Mouse (Mus musculus): ENCODE data around the gene Syt8. TPM values are rescaled to one million over a fixed set of nuclear protein-coding genes. Genes with fewer than 3 reads are reported as not detected.

Gene Syt8
- polyA plus RNA-seq, 1 experiment, result 3.4 TPM

DNA sequence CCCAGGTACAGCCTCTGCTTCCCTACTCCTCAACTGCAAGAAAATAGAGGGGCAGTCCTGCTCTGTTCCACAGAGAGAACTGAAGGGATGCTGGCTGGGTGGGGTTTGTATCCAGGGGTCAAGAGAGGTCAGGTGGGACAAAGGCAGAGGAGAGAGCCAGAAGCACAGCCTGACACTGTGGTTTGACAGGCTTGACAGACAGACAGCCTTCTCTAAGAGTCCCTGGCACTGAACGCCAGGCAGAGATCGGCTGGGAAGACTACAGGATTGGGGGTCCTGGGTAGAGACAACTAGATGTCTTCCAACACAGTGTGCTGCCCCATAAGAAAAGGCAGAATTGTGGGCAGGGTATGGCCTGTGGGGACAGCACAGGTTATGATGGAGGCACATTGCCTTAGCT lies 43.9 kb downstream of the Syt8 start:
- TF ChIP-seq FLI1 (IDR thresholded peaks at IDR 0.05; ENCODE audit: low read length) (no peak), GATA1 (IDR thresholded peaks at IDR 0.05; ENCODE audit: borderline replicate concordance, low read length) (no peak)
- peaks cover 89% of the 10 kb centered on the region for H3K27me3 ChIP-seq (replicated peaks)
- H3K4me3 ChIP-seq (replicated peaks), result no peak overlapping the region
- H3K4me1 ChIP-seq, result no peaks in the 10 kb centered on the region; the same call in 1 of the 2 replicates
- no peaks in the 10 kb centered on the region for H3K9me3 ChIP-seq
- no peaks in the 10 kb centered on the region for H3K36me3 ChIP-seq (replicated peaks; ENCODE audit: low read length)

GRCm38 (mm10) chr7:142479307-142479706 lies 44.7 kb downstream of the Syt8 start:
- Histone ChIP-seq H3K36me3 (replicated peaks; ENCODE audit: low read length) (no peaks in the 10 kb centered on the region), H3K9me3 (no peaks in the 10 kb centered on the region), H3K4me1 (no peaks in the 10 kb centered on the region; the same call in 1 of the 2 replicates), H3K27me3 (replicated peaks) (peaks cover 92% of the 10 kb centered on the region), H3K4me3 (replicated peaks) (no peak overlapping the region)
- TF ChIP-seq FLI1 (IDR thresholded peaks at IDR 0.05; ENCODE audit: low read length) (no peak), GATA1 (IDR thresholded peaks at IDR 0.05; ENCODE audit: borderline replicate concordance, low read length) (no peak)

DNA sequence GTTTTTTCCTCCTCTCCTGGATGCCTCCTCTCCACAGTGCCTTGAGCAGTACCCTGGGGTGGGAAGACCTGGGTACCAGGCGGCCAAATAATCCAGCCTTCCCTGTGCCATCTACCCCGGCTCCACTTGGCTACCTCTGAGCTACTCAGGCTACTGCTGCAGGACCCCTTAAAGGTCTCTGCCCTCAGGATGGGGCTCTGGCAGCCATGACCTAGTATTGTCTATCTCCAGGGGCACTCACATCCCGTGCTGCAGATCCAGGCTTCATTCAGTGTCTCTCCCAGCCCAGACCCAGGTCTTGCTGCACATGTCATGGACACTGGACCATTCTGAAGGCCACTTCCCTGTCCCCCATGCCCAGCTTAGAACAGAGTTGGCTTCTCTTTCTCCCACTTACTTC lies 45.2 kb downstream of the Syt8 start:
- no peaks in the 10 kb centered on the region for H3K9me3 ChIP-seq
- no peak overlapping the region for H3K4me3 ChIP-seq (replicated peaks)
- H3K27me3 ChIP-seq (replicated peaks), result peaks cover 94% of the 10 kb centered on the region
- no peaks in the 10 kb centered on the region for H3K36me3 ChIP-seq (replicated peaks; ENCODE audit: low read length)
- H3K4me1 ChIP-seq, result no peaks in the 10 kb centered on the region; the same call in 1 of the 2 replicates
- no peak for TF ChIP-seq GATA1 (IDR thresholded peaks at IDR 0.05; ENCODE audit: borderline replicate concordance, low read length)
- no peak for TF ChIP-seq FLI1 (IDR thresholded peaks at IDR 0.05; ENCODE audit: low read length)

DNA sequence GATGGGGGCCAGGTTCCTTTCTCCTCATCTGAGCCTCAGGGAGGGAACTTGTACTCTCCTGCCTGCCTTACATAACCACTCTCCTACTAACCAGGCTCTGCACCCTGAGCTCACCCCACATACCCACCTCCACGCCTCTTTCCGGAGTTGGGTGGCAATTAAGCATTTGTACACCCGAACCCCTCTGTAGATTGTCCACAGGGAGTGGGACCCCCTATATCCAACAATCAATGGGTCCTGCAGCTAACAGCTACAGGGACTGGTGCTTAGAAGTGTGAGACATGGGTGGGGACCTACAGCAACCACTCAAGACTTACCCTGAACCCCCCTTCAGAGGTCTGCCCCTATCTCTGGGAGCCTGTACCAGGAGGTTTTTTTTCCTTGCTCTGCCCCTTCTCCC lies 46.0 kb downstream of the Syt8 start:
- no peak overlapping the region for H3K4me3 ChIP-seq (replicated peaks)
- H3K27me3 ChIP-seq (replicated peaks), result peaks cover 94% of the 10 kb centered on the region
- TF ChIP-seq GATA1 (IDR thresholded peaks at IDR 0.05; ENCODE audit: borderline replicate concordance, low read length) (no peak), FLI1 (IDR thresholded peaks at IDR 0.05; ENCODE audit: low read length) (no peak)
- H3K9me3 ChIP-seq, result no peaks in the 10 kb centered on the region
- no peaks in the 10 kb centered on the region; the same call in 1 of the 2 replicates for H3K4me1 ChIP-seq
- no peaks in the 10 kb centered on the region for H3K36me3 ChIP-seq (replicated peaks; ENCODE audit: low read length)

GRCm38 (mm10) chr7:142481186-142481567 lies 46.5 kb downstream of the Syt8 start:
- Histone ChIP-seq H3K27me3 (replicated peaks) (peaks cover 94% of the 10 kb centered on the region), H3K36me3 (replicated peaks; ENCODE audit: low read length) (no peaks in the 10 kb centered on the region), H3K9me3 (no peaks in the 10 kb centered on the region), H3K4me3 (replicated peaks) (no peak overlapping the region), H3K4me1 (no peaks in the 10 kb centered on the region; the same call in 1 of the 2 replicates)
- TF ChIP-seq FLI1 (IDR thresholded peaks at IDR 0.05; ENCODE audit: low read length) (no peak), GATA1 (IDR thresholded peaks at IDR 0.05; ENCODE audit: borderline replicate concordance, low read length) (no peak)

DNA sequence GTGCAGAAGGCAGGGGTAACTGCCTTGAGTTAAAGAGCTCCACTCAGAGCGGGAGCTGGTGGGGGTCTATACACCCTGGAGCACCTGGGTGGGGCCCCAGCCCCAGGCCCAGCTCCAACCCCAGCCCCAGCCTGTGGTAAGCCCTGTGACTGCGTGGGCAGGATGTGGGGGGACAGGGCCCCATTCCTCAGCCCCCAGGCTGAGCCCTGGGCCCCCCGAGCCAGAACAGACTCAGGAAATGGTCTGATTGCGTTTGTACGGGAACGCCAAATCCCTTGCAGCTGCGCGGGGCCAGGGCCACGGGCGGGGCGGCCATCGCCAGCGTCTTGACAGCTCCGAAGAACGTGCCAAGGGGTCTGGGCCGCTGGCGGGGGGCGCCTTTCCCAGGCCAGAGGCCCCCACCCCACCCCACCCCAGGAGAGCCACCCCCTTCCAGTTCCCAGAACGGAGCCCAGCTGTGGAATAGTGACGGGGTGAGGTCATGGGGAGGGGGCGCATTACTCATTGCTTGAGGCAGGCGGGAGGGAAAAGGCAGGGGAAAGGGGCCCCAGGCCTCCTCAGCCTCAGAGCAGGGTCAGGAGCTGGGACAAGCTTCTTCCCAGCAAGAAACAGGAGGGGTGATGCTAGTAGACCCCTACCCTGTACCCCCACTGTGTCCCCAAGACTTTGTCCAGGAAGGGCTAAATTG lies 47.1 kb downstream of the Syt8 start:
- Histone ChIP-seq H3K9me3 (no peaks in the 10 kb centered on the region), H3K4me3 (replicated peaks) (no peak overlapping the region), H3K27me3 (replicated peaks) (peaks cover 94% of the 10 kb centered on the region), H3K4me1 (no peaks in the 10 kb centered on the region; the same call in 1 of the 2 replicates), H3K36me3 (replicated peaks; ENCODE audit: low read length) (no peaks in the 10 kb centered on the region)
- TF ChIP-seq FLI1 (IDR thresholded peaks at IDR 0.05; ENCODE audit: low read length), result no peak
- TF ChIP-seq GATA1 (IDR thresholded peaks at IDR 0.05; ENCODE audit: borderline replicate concordance, low read length), result no peak

DNA sequence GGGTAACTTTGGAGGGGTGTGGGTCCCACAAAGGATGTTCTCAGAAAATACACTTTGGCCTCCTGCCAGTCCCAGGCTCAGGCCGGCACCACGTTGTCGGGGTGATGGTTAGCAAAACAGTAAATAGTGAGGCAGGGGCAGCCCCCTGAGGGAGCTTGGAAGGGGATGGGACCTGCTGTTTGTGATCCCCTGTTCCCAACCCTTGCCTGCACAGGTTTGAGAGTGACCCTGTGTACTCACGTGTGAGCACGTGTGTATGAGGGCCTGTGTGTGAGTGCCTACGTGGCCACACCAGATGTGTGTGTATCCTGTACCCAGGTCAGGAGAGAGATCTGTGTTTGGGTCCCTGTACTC lies 47.6 kb downstream of the Syt8 start:
- TF ChIP-seq FLI1 (IDR thresholded peaks at IDR 0.05; ENCODE audit: low read length), result no peak
- no peak for TF ChIP-seq GATA1 (IDR thresholded peaks at IDR 0.05; ENCODE audit: borderline replicate concordance, low read length)
- H3K4me3 ChIP-seq (replicated peaks), result no peak overlapping the region
- peaks cover 94% of the 10 kb centered on the region for H3K27me3 ChIP-seq (replicated peaks)
- no peaks in the 10 kb centered on the region for H3K36me3 ChIP-seq (replicated peaks; ENCODE audit: low read length)
- no peaks in the 10 kb centered on the region for H3K4me1 ChIP-seq
- no peaks in the 10 kb centered on the region for H3K9me3 ChIP-seq

DNA sequence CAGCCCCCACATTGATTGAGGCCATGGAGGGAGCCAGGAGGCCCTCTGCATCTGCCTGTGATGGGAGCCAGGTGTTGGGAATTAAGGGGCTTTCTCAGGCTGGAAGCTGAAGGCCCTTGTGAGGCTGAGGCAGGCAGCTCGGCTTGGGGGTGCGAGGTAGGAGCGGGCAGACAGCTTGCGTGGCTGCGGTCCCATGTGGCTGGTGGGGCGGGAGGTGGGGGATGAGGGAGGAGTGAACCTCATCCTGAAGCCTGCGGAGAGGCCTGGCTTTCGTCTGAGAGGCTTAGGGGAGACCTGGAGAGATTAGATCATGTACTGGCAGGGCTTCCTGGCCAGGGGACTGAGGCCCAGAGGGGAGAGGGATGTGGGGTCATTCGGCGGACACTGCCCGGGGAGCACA lies 48.5 kb downstream of the Syt8 start:
- no peaks in the 10 kb centered on the region for H3K9me3 ChIP-seq
- H3K4me3 ChIP-seq (replicated peaks), result no peak overlapping the region
- peaks cover 94% of the 10 kb centered on the region for H3K27me3 ChIP-seq (replicated peaks)
- no peaks in the 10 kb centered on the region for H3K36me3 ChIP-seq (replicated peaks; ENCODE audit: low read length)
- H3K4me1 ChIP-seq, result no peaks in the 10 kb centered on the region
- TF ChIP-seq GATA1 (IDR thresholded peaks at IDR 0.05; ENCODE audit: borderline replicate concordance, low read length) (no peak), FLI1 (IDR thresholded peaks at IDR 0.05; ENCODE audit: low read length) (no peak)

- H3K9me3 ChIP-seq, result no peaks in the 10 kb centered on the region
- H3K27me3 ChIP-seq (replicated peaks), result peaks cover 95% of the 10 kb centered on the region
- no peak overlapping the region for H3K4me3 ChIP-seq (replicated peaks)
- H3K36me3 ChIP-seq (replicated peaks; ENCODE audit: low read length), result no peaks in the 10 kb centered on the region
- TF ChIP-seq FLI1 (IDR thresholded peaks at IDR 0.05; ENCODE audit: low read length) (no peak), GATA1 (IDR thresholded peaks at IDR 0.05; ENCODE audit: borderline replicate concordance, low read length) (no peak)
- no peaks in the 10 kb centered on the region for H3K4me1 ChIP-seq
Observed at GRCm38 (mm10) chr7:142484780-142485179, 50.1 kb downstream of the Syt8 start.

DNA sequence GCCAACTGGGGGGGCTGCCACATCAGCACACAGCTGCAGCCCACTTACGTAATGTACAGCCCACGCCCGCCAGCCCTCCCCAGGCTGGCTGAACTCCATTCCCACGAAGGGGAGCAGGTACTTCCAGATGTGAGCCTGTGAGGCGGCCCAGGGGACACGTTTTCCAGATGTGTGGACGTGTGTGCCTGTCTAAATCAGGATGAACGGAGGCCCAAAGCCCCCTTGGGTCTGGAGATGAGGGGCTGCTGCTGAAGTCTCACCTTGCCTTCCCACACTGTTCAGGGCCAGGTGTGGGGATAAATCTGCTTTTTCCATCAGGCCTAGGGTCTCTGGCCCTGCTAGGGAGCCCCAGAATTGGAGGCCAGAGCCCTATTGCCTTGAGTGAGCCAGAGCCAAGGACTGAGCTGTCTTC lies 52.1 kb downstream of the Syt8 start:
- Histone ChIP-seq H3K4me1 (no peaks in the 10 kb centered on the region), H3K4me3 (replicated peaks) (no peak overlapping the region), H3K9me3 (no peaks in the 10 kb centered on the region), H3K36me3 (replicated peaks; ENCODE audit: low read length) (no peaks in the 10 kb centered on the region), H3K27me3 (replicated peaks) (peaks cover 95% of the 10 kb centered on the region)
- TF ChIP-seq FLI1 (IDR thresholded peaks at IDR 0.05; ENCODE audit: low read length) (no peak), GATA1 (IDR thresholded peaks at IDR 0.05; ENCODE audit: borderline replicate concordance, low read length) (no peak)
